Mouse (Mus musculus) hindbrain, embryonic 11.5 days (tissue): ENCODE measurements at regions not wholly inside any gene's neighbourhood (a gene's known extent, or its start where the extent isn't known, plus 50 kb on each side); places are given as distances from the start of the nearest gene placed in this dataset.

Experiments used
- ATAC-seq: fragments of 200-750 bp; cut with Nextera tagmentation; 2 replicates; pipeline ENCODE4 v1.8.0; 2017; ENCODE audit warnings: mild to moderate bottlenecking, moderate TSS enrichment, moderate library complexity; ENCODE audit not compliant: low FRiP score
- DNase-seq: peaks from one replicate; pipeline ENCODE4 v3.0.0-alpha.2; 2015; ENCODE audit warnings: low spot score
- H3K27ac ChIP-seq: fragments of 300-500 bp; sonication (generic); 2 replicates; pipeline ENCODE4 v1.5.1; 2014; ENCODE audit warnings: mild to moderate bottlenecking, low read depth, low read length
- H3K27me3 ChIP-seq: fragments of 300-500 bp; sonication (generic); 2 replicates; pipeline ENCODE4 v1.6.1; 2014; ENCODE audit warnings: mild to moderate bottlenecking, low read length, moderate library complexity, mixed read lengths; ENCODE audit not compliant: control insufficient read depth, insufficient read depth
- H3K36me3 ChIP-seq: fragments of 300-500 bp; sonication (generic); 2 replicates; pipeline ENCODE4 v1.6.1; 2014; ENCODE audit warnings: mild to moderate bottlenecking, low read length, moderate library complexity, mixed read lengths; ENCODE audit not compliant: control insufficient read depth, insufficient read depth
- H3K4me1 ChIP-seq: fragments of 300-500 bp; sonication (generic); replicated peaks from 2 replicates; pipeline ENCODE4 v1.6.1; 2014; ENCODE audit warnings: low read length, mixed read lengths; ENCODE audit not compliant: control insufficient read depth, insufficient read depth
- H3K4me2 ChIP-seq: fragments of 300-500 bp; sonication (generic); replicated peaks from 2 replicates; pipeline ENCODE4 v1.6.1; 2014; ENCODE audit warnings: mild to moderate bottlenecking, low read depth, low read length
- H3K4me3 ChIP-seq: fragments of 300-500 bp; sonication (generic); 2 replicates; pipeline ENCODE4 v1.5.1; 2014; ENCODE audit warnings: low read depth, low read length
- H3K9ac ChIP-seq: fragments of 300-500 bp; sonication (generic); 2 replicates; pipeline ENCODE4 v1.6.1; 2014; ENCODE audit warnings: low read depth, low read length
- H3K9me3 ChIP-seq: fragments of 300-500 bp; sonication (generic); 2 replicates; pipeline ENCODE4 v1.6.1; 2016; ENCODE audit warnings: low read length; ENCODE audit not compliant: control insufficient read depth
- WGBS: fragments of 180-500 bp; shearing (Covaris S2); extraction: QIAGEN DNeasy Blood & Tissue Kit; methylation state at CpG from one replicate; pipeline ENCODE4 v1.1.7; 2014; 5-methylcytosine and 5-hydroxymethylcytosine counted together

DNA sequence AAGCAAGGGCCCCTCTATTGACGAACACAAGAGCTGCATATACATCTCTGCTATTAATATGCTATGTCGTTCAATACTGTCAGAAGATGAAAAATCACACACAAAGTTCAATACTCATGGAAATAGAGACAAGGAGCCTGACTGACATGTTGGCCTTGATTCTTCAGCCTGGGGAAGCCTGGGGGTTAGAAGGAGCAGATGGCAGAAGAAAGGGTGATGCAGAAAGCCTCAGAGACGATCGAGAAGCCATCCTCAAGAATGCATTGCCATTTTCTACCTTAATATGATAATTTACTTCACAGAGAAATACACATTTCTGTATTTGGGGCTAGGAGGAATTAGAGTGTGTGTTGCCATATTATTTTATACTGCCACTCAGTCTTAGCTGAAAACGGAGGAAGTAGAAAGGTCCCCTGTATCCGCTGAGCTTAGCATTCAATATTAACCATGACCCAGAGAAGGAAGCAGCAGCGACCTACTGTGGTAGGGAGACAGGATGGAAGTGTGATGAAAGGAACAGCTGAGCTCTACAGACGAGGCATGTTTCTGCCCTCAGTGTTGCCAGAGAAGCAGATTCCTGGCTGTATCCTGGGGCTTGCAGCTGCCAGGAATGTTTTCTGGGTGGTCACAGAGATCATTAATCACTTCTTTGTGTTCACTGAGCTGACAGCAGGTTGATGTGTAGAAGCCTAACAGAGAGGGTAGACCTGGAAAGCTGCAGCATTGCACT lies 105.2 kb downstream of the Lrig3 start:
- Histone ChIP-seq H3K27ac (0 out of 2 replicates have a peak overlapping the region, but pooled peaks have one; percentile 3), H3K27me3 (no peaks in the 10 kb centered on the region), H3K4me1 (no peaks in the 10 kb centered on the region), H3K9me3 (no peaks in the 10 kb centered on the region), H3K9ac (no peak overlapping the region), H3K36me3 (no peaks in the 10 kb centered on the region), H3K4me2 (0 out of 2 replicates have a peak overlapping the region, but pooled peaks have one; percentile 6), H3K4me3 (no peak overlapping the region)
- DNase-seq (peak; percentile 60), ATAC-seq (peak; percentile 84)
- WGBS, result 43% methylated on average over 8 of the region's 8 CpGs

DNA sequence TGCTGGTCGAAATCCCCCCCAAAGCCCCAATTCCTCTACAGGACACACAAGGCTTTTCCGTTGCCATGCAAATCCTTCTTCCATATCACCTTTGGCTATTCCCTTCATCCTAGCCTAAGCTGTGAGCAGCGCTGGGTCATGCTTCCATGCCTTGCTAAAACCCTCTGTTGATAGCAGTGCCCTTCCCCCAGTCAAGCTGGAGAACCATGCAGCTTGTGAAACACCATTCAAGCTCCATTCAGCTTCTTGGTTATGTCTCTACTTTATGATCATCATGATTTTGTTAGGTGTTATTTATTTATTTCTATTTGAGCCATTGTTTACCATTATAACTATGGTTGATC lies 105.7 kb downstream of the Lrig3 start:
- H3K4me2 ChIP-seq, result no peak overlapping the region; the same call in 1 of the 2 replicates
- no peaks in the 10 kb centered on the region for H3K36me3 ChIP-seq
- DNase-seq (no peak), ATAC-seq (peak; percentile 64)
- no peaks in the 10 kb centered on the region for H3K27me3 ChIP-seq
- no peaks in the 10 kb centered on the region for H3K9me3 ChIP-seq
- whole genome bisulfite sequencing, result 55% methylated on average over 3 of the region's 3 CpGs
- no peak overlapping the region for H3K4me3 ChIP-seq
- H3K4me1 ChIP-seq, result no peaks in the 10 kb centered on the region
- no peak overlapping the region for H3K9ac ChIP-seq
- H3K27ac ChIP-seq, result 0 out of 2 replicates have a peak overlapping the region, but pooled peaks have one; percentile 3

DNA sequence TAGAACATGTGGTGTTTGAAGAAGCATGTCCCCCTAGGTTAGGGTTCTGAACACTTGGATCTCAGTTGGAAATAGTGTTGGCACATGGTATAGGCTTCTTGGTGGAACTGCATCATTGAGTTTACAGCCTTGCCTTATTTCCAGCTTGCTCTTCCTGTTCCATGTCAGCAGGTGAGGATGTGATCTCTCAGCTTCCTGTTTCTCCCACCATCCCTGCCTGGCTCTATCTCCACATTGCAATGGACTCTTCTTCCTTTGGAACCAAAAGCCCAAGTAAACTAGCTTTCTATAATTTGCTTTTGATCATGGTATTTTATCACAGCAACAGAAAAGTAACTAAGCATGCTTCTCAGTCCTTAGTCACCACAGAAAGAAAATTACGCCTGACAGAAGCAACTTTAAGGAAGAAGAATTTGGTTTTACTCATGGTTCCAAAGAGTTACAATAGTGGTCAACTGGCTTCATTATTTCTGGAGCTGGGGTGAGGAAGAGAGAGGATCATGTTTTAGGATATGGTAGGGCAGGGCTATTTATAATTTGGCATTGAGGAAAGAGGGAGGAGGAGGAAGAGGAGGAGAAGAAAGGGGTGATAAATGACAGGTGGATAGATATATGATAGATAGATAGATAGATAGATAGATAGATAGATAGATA lies 111.5 kb downstream of the Lrig3 start:
- Histone ChIP-seq H3K4me1 (no peaks in the 10 kb centered on the region), H3K4me3 (no peak overlapping the region), H3K27ac (no peak overlapping the region), H3K36me3 (no peaks in the 10 kb centered on the region), H3K9me3 (no peaks in the 10 kb centered on the region), H3K4me2 (no peak overlapping the region), H3K27me3 (no peaks in the 10 kb centered on the region), H3K9ac (no peak overlapping the region)
- ATAC-seq, result no peak
- no peak for DNase-seq
- WGBS, result 87% methylated on average over 1 of the region's 1 CpGs

DNA sequence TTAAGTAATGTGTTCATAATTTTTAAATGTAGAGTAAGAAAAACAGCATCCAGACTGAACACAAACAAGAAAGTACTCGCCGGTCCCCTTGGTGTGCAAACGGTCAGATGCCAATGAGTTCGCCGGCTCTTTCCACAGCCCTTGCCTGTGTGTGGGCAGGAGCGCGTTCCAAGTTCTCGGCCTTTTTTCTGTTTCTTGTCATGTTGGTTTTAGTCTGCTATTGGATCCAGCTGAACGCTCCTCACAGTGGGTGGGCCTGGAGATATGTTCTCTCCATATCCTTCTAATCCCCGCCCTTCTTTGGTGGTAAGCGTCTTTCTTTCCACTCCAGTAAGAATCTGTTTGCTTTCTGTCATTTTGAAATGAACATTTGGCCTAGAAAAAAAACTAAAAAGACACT lies 116.6 kb downstream of the Lrig3 start:
- no peak overlapping the region for H3K27ac ChIP-seq
- DNase-seq, result no peak

GRCm38 (mm10) chr10:126086684-126087083 lies 120.7 kb downstream of the Lrig3 start:
- DNase-seq (no peak), ATAC-seq (no peak)
- no peak overlapping the region for H3K9ac ChIP-seq
- H3K27me3 ChIP-seq, result no peaks in the 10 kb centered on the region
- H3K4me1 ChIP-seq, result no peaks in the 10 kb centered on the region
- H3K4me3 ChIP-seq, result no peak overlapping the region
- WGBS, result 84% methylated on average over 5 of the region's 5 CpGs
- no peaks in the 10 kb centered on the region for H3K9me3 ChIP-seq
- H3K27ac ChIP-seq, result no peak overlapping the region
- no peak overlapping the region for H3K4me2 ChIP-seq
- H3K36me3 ChIP-seq, result no peaks in the 10 kb centered on the region

More for the DNA sequence above, 116.6 kb downstream of the Lrig3 start:
- no peak for ATAC-seq
- H3K9ac ChIP-seq, result no peak overlapping the region
- WGBS, result 67% methylated on average over 11 of the region's 11 CpGs
- H3K4me1 ChIP-seq, result no peaks in the 10 kb centered on the region
- H3K36me3 ChIP-seq, result no peaks in the 10 kb centered on the region
- no peak overlapping the region for H3K4me2 ChIP-seq
- no peak overlapping the region for H3K4me3 ChIP-seq
- no peaks in the 10 kb centered on the region for H3K9me3 ChIP-seq
- no peaks in the 10 kb centered on the region for H3K27me3 ChIP-seq

DNA sequence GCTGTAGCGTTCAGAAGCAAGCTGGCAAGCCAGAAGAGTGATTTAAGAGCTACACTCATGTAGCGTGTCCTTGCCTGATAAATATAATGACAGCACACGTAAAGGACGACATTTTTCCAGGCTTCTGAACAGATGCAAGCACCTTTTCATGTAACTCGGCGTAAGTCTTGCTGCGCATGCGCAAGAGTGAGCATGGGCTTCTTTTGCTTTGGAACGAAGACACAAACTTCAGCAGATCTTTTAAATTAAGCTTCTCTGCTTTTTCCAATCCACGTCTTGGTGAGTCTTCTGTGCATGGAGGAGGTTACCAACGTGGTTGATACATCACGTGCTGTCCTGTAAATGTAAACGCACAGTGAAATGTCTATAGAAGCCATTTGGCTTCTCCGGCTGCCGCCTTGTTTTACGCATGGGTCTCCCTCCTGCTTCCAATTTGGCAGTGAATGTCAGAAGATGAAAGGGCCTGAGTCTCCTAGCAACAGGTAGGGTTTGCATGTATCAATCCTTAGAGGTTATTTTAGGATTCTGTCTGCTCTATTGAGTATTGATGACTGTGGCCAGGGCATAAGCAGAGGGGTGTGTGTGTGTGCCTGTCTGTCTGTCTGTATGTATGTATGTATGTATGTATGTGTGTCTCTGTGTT lies 128.4 kb downstream of the Lrig3 start:
- 80% methylated on average over 16 of the region's 16 CpGs for WGBS

GRCm38 (mm10) chr10:126097896-126098295 lies 131.9 kb downstream of the Lrig3 start:
- 91% methylated on average over 10 of the region's 10 CpGs for WGBS
- no peaks in the 10 kb centered on the region for H3K27me3 ChIP-seq
- no peak overlapping the region for H3K27ac ChIP-seq
- H3K4me1 ChIP-seq, result no peaks in the 10 kb centered on the region
- no peaks in the 10 kb centered on the region for H3K9me3 ChIP-seq
- H3K4me3 ChIP-seq, result no peak overlapping the region
- ATAC-seq (no peak), DNase-seq (no peak)
- no peaks in the 10 kb centered on the region for H3K36me3 ChIP-seq
- H3K9ac ChIP-seq, result no peak overlapping the region
- no peak overlapping the region for H3K4me2 ChIP-seq

More for the DNA sequence above, 128.4 kb downstream of the Lrig3 start:
- Histone ChIP-seq H3K36me3 (no peaks in the 10 kb centered on the region), H3K4me1 (no peaks in the 10 kb centered on the region), H3K9ac (no peak overlapping the region), H3K27ac (no peak overlapping the region), H3K27me3 (no peaks in the 10 kb centered on the region), H3K9me3 (no peaks in the 10 kb centered on the region), H3K4me2 (no peak overlapping the region), H3K4me3 (no peak overlapping the region)
- DNase-seq (no peak), ATAC-seq (no peak)

GRCm38 (mm10) chr10:126102876-126103275 lies 136.9 kb downstream of the Lrig3 start:
- ATAC-seq, result no peak
- H3K4me2 ChIP-seq, result no peak overlapping the region
- WGBS, result 82% methylated on average over 15 of the region's 15 CpGs
- no peaks in the 10 kb centered on the region for H3K27me3 ChIP-seq
- no peak for DNase-seq
- no peaks in the 10 kb centered on the region for H3K36me3 ChIP-seq
- no peak overlapping the region for H3K9ac ChIP-seq
- no peak overlapping the region for H3K4me3 ChIP-seq
- no peaks in the 10 kb centered on the region for H3K9me3 ChIP-seq
- no peak overlapping the region for H3K27ac ChIP-seq
- no peaks in the 10 kb centered on the region for H3K4me1 ChIP-seq
